ENCODE assay signal across 11 mouse cellular contexts in the genomic region with DNA sequence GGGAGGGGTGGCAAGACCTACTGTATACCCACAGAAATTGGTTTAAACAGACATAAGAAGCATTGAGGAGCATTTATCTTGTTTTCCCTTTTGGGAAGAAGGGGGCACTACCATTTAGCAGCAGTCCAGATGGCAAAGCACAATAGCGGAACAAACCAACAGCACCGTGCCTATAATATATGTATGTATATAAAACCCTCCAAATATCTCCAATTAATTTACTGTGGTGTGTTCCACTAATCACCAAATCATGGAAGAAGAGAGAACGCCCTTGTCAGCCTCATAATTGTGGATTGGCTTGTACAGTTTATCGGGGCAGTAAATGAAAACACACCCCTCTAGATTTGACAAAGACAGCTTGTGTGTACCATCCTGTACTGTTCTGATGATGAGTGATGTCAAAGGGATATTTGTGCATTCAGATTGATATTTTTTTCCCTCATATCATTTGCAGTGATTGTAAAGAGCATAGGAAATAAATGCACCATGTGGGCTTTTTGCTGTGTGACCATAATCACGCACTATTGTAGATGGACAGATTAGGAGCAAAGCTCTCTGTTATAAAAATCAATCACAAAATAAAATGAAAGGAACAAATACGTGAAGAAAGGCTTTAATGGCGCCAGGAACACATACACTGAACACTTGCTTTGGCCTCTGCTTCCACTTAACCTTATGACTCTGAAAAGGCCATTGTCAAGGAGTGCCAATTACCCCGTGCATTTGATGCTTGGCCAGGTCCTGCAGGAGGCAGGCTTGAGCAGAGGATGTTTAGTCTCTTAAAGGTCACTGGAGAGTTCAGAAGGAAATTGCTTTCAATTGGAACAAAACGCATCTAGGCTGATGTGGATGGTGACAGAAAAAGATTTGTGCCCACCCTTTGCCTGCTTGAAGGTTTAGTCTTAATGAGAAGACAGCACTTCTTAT.
A peak's percentile ranks its signal among the peaks of the same experiment; 100 is the strongest.
DNase-seq lines count a peak whose midpoint lies in the region; ATAC-seq and TF ChIP-seq lines count a peak whose summit lies in the region.
"Had no signal": no experiment of that assay in that cellular context is flagged by ENCODE, and none has a peak within 500 bp of the region (broad histone marks: within the 10 kb centered on the region; RNA-seq: fewer than 3 reads in every experiment).

No protein-coding gene starts in this region.

- no peak overlapping the region for H3K9ac ChIP-seq in forebrain, embryonic 15.5 days (replicated peaks)
- H3K9ac ChIP-seq in stomach, postnatal 0 days (ENCODE audit: low read length), result no peak overlapping the region
- H3K9ac ChIP-seq: heart, embryonic 15.5 days; liver, embryonic 12.5 days had no signal

- TF ChIP-seq EP300 in stomach, postnatal 0 days (optimal IDR thresholded peaks at IDR 0.05), result no peak

- no peaks in the 10 kb centered on the region for H3K36me3 ChIP-seq in forebrain, embryonic 15.5 days
- no peaks in the 10 kb centered on the region for H3K36me3 ChIP-seq in midbrain, embryonic 10.5 days
- no peaks in the 10 kb centered on the region for H3K36me3 ChIP-seq in stomach, postnatal 0 days (ENCODE audit: control insufficient read depth, insufficient read depth, low read length)
- H3K36me3 ChIP-seq: heart, embryonic 15.5 days; liver, embryonic 12.5 days had no signal

- TF ChIP-seq CTCF in lung, adult 2 months (IDR thresholded peaks at IDR 0.05; ENCODE audit: insufficient read depth, low read length), result peak; percentile 37; the same call in 1 of the 2 replicates
- peak; percentile 16; the same call in 1 of the 2 replicates for TF ChIP-seq CTCF in stomach, postnatal 0 days (IDR thresholded peaks at IDR 0.05; ENCODE audit: low read depth)

- no peak for DNase-seq in lung, adult 2 months
- no peak for DNase-seq in lung, postnatal 14 days
- no peak for DNase-seq in midbrain, embryonic 10.5 days (ENCODE audit: low spot score)
- no peak for DNase-seq in stomach, postnatal 0 days (ENCODE audit: low spot score)
- DNase-seq in Muller cell, postnatal 12 days (ENCODE audit: inconsistent ontology term), result no peak
- DNase-seq in layer of hippocampus, adult 9-10 months (ENCODE audit: low spot score), result no peak
- DNase-seq: kidney, adult 18-20 months had no signal

- no peaks in the 10 kb centered on the region for H3K4me1 ChIP-seq in lung, adult 2 months (ENCODE audit: control insufficient read depth, insufficient read depth, low read length)
- H3K4me1 ChIP-seq in forebrain, embryonic 15.5 days, result peaks cover 22% of the 10 kb centered on the region
- H3K4me1 ChIP-seq in midbrain, embryonic 10.5 days, result peaks cover 11% of the 10 kb centered on the region
- H3K4me1 ChIP-seq in stomach, postnatal 0 days (replicated peaks; ENCODE audit: control insufficient read depth, insufficient read depth), result no peaks in the 10 kb centered on the region
- H3K4me1 ChIP-seq: heart, embryonic 15.5 days; liver, embryonic 12.5 days had no signal

- H3K4me3 ChIP-seq in lung, adult 2 months (replicated peaks; ENCODE audit: extremely low read depth, low read depth, low read length), result no peak overlapping the region
- H3K4me3 ChIP-seq in forebrain, embryonic 15.5 days, result no peak overlapping the region
- no peak overlapping the region for H3K4me3 ChIP-seq in midbrain, embryonic 10.5 days
- no peak overlapping the region for H3K4me3 ChIP-seq in stomach, postnatal 0 days (ENCODE audit: low read depth, low read length)
- H3K4me3 ChIP-seq: heart, embryonic 15.5 days; liver, embryonic 12.5 days had no signal

- TF ChIP-seq POLR2A in lung, adult 2 months (IDR thresholded peaks at IDR 0.05; ENCODE audit: borderline replicate concordance, extremely low read depth, low read depth, low read length), result no peak

- H3K4me2 ChIP-seq in forebrain, embryonic 15.5 days (replicated peaks), result peak overlapping the region; percentile 30
- H3K4me2 ChIP-seq in stomach, postnatal 0 days (replicated peaks; ENCODE audit: low read depth), result no peak overlapping the region
- H3K4me2 ChIP-seq: heart, embryonic 15.5 days; liver, embryonic 12.5 days had no signal

- peak; percentile 70 for ATAC-seq in forebrain, embryonic 15.5 days (replicated peaks)
- ATAC-seq in stomach, postnatal 0 days (ENCODE audit: low FRiP score, low TSS enrichment), result no peak
- ATAC-seq: CD4-positive, CD25-positive, alpha-beta regulatory T cell, adult 4 months; liver, embryonic 12.5 days had no signal

- 72% methylated on average over 9 of the region's 9 CpGs for WGBS in lung, adult 2 months
- WGBS in forebrain, embryonic 15.5 days, result 21% methylated on average over 9 of the region's 9 CpGs
- 80% methylated on average over 9 of the region's 9 CpGs for WGBS in midbrain, embryonic 10.5 days
- 71% methylated on average over 9 of the region's 9 CpGs for WGBS in stomach, postnatal 0 days

- no peaks in the 10 kb centered on the region for H3K27me3 ChIP-seq in forebrain, embryonic 15.5 days
- no peaks in the 10 kb centered on the region for H3K27me3 ChIP-seq in midbrain, embryonic 10.5 days (ENCODE audit: low read depth, poor library complexity, severe bottlenecking)
- no peaks in the 10 kb centered on the region for H3K27me3 ChIP-seq in stomach, postnatal 0 days (ENCODE audit: control insufficient read depth, insufficient read depth, low read length)
- H3K27me3 ChIP-seq: heart, embryonic 15.5 days; liver, embryonic 12.5 days had no signal

- H3K27ac ChIP-seq in forebrain, embryonic 15.5 days (replicated peaks), result peak overlapping the region; percentile 85
- H3K27ac ChIP-seq in midbrain, embryonic 10.5 days (replicated peaks), result peak overlapping the region; percentile 46; the same call in 1 of the 2 replicates
- H3K27ac ChIP-seq in stomach, postnatal 0 days (replicated peaks), result no peak overlapping the region
- H3K27ac ChIP-seq: heart, embryonic 15.5 days; liver, embryonic 12.5 days had no signal

- H3K9me3 ChIP-seq in forebrain, embryonic 15.5 days, result no peaks in the 10 kb centered on the region
- H3K9me3 ChIP-seq in midbrain, embryonic 10.5 days (replicated peaks), result no peaks in the 10 kb centered on the region
- H3K9me3 ChIP-seq in stomach, postnatal 0 days (ENCODE audit: control insufficient read depth, low read length), result no peaks in the 10 kb centered on the region
- H3K9me3 ChIP-seq: heart, embryonic 15.5 days; liver, embryonic 12.5 days had no signal
